Mouse (Mus musculus) cerebellum, postnatal 10 days (tissue): ENCODE measurements around the gene Kirrel2.

ENCODE experiments used
- DNase-seq, 2 experiments: peaks; one replicate each; pipeline ENCODE4 v3.0.0; 2021; ENCODE audit warnings: mixed read lengths in 2 of 2

The Kirrel2 gene

GRCm38 (mm10) chr7:30444971-30445751 is 12.3 kb downstream of the Kirrel2 start, which contains the start of gene Aplp1:
TSS of gene Aplp1 (minus strand) at chr7:30445535.
- peak; percentile 87 to 89 for DNase-seq

GRCm38 (mm10) chr7:30444154-30444970 is 13.1 kb downstream of the Kirrel2 start:
- DNase-seq, result peak; percentile 75 to 81

DNA sequence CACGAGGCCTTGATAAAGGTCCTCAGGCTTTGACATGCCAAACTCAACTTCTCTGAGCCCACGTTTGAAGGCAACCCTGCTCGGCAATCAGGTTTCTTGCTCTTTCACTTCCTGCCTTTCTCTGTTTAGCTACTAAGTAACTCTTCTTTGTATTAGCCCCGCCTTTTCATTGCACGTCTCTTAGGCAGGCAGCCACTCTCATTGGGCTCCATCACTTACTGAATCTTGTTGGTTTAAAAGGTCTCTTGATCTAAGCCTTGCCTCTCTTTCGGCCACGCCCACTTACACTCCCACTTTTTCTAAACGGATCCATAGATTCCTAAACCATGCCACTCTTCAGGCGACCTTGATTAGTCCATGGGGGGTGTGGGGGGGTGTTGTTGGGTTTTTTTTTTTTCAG is 13.8 kb downstream of the Kirrel2 start:
- DNase-seq, result no peak

GRCm38 (mm10) chr7:30440697-30441096 is 16.8 kb downstream of the Kirrel2 start:
- peak; percentile 85 to 89 for DNase-seq

DNA sequence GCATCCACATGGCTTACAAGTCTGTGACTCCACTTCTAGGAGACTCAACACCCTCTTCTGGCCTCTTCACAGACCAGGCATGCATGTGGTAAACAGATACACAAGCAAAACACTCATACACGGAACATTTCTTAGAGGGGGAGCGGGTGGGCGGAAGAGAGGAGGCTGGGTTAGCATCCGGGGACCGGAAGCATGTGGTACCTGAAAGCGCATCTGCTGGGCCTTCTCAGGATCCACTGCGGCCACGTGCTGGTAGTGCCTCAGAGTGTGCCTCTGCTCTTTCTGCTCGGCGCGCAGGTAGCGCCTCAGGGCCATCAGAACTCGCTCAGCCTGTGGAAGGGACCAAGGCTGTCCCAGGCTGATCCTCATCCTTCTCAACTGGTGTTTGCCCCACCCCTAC is 17.8 kb downstream of the Kirrel2 start:
- DNase-seq, result no peak

GRCm38 (mm10) chr7:30436879-30437278 is 20.6 kb downstream of the Kirrel2 start:
- DNase-seq, result no peak

GRCm38 (mm10) chr7:30435156-30435555 is 22.3 kb downstream of the Kirrel2 start:
- no peak for DNase-seq

DNA sequence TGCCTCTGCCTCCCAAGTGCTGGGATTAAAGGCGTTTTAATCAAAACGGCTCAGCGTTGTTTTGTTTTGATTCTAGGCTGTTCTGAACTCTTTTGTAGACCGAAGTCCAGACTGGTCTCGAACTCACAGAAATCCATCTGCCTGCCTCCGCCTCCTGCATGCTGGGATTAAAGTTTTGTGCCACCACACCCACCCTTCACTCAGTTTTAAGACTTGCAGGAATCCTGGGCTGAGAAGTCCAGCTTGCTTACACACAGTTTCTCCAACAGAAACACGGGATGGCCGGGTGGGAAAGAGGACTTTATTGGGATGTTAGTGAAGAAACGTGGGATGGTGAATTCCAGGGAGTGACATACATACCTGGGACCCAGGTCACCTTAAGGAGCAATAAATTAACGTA is 22.8 kb downstream of the Kirrel2 start:
- no peak for DNase-seq

- DNase-seq, result peak in 1 of 2 experiments; percentile 42
These were observed 23.3 kb downstream of the Kirrel2 start for GRCm38 (mm10) chr7:30434238-30434637.

- DNase-seq, result peak; percentile 94 to 95
These were observed 25.7 kb downstream of the Kirrel2 start for GRCm38 (mm10) chr7:30431793-30432192.

- DNase-seq, result no peak
These were observed 27.3 kb downstream of the Kirrel2 start for GRCm38 (mm10) chr7:30430191-30430590.

DNA sequence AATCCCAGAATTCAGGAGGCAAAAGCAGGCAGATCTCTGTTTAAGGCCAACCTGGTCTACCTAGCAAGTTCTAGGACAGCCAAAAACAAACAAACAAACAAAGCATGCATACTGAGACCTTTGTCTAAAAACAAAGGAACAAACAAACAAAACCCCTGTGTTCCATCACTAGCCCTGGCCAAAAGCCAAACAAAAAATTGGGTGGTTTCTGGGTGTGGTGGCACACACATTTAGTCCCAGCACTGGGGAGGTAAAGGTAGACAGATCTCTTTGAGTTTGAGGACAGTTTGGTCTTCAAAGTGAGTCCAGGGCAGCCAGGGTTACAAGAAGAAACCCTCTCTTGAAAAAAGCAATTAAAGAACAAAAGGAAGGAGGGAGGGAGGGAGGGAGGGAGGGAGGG is 28.2 kb downstream of the Kirrel2 start:
- no peak for DNase-seq

DNA sequence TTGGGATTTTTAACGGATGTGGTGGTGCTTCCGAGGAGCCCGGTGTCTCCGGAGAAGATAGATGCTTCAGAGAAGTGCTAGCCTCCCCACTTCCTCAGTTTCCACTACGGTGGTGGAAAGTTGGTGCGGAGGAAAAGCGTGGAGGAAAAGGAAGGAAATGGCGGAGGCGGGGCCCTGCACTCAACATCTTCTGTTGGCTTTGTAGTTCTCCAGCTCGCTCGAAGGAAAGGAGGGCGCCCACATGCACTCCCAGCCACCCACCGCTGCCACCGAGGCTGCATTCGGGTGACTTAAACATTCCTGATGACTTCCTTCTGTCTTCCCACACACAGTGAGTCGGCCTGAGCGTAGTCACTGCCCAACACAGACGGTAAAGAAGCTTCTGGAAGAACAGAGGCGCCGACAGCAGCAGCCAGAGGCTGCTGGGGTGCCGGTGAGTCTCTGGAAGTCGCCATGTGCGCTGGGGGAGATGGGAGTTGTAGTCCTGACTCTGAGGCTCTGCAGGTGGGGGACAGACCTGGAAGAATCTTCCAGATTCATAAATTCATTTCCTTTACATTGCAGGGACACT is 34.3 kb downstream of the Kirrel2 start:
- peak in 1 of 2 experiments; percentile 44 for DNase-seq

DNA sequence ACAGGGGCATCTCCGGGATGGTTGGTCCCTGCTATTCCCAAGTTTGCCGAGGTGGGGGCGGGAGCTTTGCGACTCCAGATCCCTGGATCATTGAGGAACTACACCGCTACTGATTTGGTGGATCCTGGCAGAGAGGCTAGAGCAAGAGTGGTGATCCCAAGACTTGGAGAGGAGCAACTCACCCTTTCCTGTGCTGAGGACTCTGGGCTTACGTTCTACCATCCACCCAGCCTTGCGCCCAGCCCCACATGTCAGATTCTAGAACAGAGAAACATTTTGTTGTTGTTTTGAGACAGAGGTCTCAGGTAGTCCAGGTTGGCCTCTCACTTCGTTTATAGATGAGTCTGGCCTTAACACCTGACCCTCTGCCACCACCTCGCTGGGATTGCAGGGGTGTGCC is 34.9 kb downstream of the Kirrel2 start:
- no peak for DNase-seq

GRCm38 (mm10) chr7:30421890-30422435 is 35.5 kb downstream of the Kirrel2 start:
- DNase-seq, result peak; percentile 98

DNA sequence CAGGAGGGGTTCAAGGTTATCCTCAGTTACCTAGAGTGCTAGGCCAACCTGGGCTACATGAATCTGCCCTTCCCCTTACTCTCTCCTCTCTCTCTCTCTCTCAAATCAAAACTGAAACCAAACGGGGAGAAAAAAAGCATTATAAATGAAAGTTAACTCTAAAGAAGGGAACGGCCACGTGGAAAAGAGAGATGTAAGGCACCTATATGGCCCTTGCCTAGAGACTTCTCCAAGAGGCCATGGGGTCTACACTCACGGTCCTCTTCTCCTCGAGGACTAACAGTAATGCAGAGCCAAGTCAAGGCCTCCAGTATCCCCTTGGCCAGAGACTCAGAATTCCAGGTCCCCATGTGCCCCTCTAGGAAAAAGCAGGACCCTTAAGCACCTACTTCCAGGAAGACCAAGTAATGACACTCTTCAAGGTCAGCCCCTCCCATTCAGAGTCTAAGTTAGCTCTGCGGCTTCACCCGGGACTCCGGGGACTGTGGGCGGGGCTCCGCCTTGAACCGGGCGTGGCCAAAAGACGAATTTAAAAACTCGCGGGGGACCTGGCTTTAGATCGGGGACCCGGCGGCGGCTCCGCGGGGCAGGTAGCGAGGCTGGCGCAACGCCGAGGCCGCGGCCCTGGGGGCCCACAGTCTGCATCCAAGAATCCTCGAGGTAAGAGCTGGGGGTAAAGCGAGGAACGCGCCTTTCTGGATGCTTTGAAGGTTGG is 36.2 kb downstream of the Kirrel2 start, which contains the start of gene Nfkbid:
Gene Nfkbid, plus strand, starts transcription at position 558 of the 715 bp plus-strand sequence.
- peak; percentile 72 to 75 for DNase-seq

- DNase-seq, result no peak
These were observed 36.8 kb downstream of the Kirrel2 start for GRCm38 (mm10) chr7:30420673-30421072.

- DNase-seq, result no peak
These were observed 37.7 kb downstream of the Kirrel2 start, which contains the start of gene Hcst for GRCm38 (mm10) chr7:30419561-30420499. TSS of gene Hcst (minus strand) at chr7:30419854.

DNA sequence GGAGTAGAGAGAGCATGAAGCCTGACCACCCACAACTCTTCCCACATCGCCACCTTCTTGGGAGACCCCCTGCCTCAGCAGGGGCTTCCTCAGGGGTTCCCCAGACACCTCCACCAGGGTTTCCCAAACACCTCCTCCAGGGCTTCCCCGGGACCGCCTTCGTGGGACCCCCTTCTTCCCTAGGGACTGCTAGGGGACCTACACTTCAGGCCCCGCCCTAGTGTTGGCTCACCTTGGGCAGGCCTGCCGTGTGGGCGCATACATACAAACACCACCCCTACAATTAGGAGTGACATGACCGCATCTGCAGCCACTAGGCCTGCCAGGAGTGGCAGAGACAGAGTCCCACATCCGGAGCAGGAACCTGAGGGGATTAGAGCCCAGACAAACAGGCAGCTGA is 39.6 kb downstream of the Kirrel2 start:
- no peak for DNase-seq

GRCm38 (mm10) chr7:30413596-30413995 is 43.9 kb downstream of the Kirrel2 start, which contains the start of gene Tyrobp:
TSS of gene Tyrobp (plus strand) at chr7:30413760.
- no peak for DNase-seq

DNA sequence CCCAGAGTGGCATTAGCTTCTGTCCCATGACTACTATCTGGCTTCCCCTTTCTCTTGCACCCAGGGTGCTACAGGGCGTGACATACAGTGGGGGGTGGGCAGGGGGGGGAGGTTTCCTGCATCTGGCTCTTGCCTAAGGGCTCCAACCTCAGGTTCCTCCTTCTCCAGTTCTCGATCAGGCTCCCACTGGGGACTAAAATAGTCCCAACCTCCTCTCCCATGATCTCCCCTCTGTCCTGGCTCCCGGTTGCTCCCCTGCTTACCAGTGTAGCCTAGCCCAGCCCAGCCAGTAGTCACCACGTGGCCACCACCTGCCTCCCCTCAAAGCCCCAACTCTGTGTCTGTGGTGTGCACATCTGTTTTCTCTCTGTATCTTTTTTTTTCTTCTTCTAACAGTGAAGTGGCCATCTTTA is 44.7 kb downstream of the Kirrel2 start:
- DNase-seq, result no peak
